Mouse (Mus musculus): ENCODE results near the gene Lhfp.

DNA sequence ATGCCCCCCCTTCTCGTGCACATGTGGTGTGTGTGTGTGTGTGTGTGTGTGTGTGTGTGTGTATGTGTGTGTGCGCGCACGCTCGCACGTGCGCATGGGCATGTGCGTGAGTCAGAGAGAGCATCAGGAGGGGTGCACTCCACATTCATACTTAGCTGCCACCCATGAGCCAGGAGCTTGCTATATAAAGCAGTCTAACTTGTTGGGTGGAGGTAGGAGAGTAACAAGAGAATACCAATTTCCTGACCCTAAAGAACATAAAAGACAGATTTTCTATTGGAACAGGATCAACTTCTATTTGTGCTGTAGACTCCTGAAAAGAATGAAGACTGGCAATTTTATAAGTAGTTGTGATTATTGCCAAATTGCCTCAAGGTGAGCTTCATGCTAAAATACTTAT is 39.4 kb downstream of the Lhfp start:
- TF ChIP-seq CTCF (IDR thresholded peaks at IDR 0.05; ENCODE audit: low read depth) (no peak), EP300 (optimal IDR thresholded peaks at IDR 0.05) (no peak)
